Mouse (Mus musculus) common myeloid progenitor, adult 5-6 weeks (primary cell): ENCODE measurements around the gene Pafah2. TPM values are rescaled to one million over a fixed set of nuclear protein-coding genes. Genes with fewer than 3 reads are reported as not detected.

Experiments used
- ATAC-seq: replicated peaks from 2 replicates; pipeline ENCODE4 v1.8.0; 2016; ENCODE audit warnings: low read depth, mild to moderate bottlenecking, moderate TSS enrichment, inconsistent platforms; ENCODE audit not compliant: poor library complexity, severe bottlenecking
- total RNA-seq: library from RNA; stranded (forward); fragments of 200-1000, 187-1606 nt; gene quantifications from 2 replicates; pipeline ENCODE4 v1.2.3, GENCODE M21; 2017

The Pafah2 gene
- total RNA-seq, 1 experiment from 2014 or later = 16.4 TPM

DNA sequence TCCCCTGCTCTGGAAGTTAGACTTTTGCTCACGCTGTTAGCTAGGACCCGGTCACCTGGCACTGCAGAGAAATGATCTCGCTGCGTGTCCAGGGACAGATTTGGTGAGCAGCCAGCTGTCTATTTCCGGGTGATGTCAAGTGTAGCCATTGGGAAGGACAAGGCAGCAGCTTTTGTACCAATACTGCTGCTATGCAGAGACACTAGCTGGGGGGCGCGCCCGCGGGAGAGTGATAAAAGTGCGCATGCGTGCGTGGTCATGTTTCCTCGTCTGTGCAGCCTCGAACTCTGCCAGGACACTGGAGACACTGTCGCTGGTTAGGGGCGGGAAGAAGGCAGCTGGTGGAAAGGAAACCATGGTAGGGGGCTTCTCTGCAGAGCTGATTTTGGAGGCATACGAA is 20.1 kb downstream of the Pafah2 start:
- no peak for ATAC-seq

DNA sequence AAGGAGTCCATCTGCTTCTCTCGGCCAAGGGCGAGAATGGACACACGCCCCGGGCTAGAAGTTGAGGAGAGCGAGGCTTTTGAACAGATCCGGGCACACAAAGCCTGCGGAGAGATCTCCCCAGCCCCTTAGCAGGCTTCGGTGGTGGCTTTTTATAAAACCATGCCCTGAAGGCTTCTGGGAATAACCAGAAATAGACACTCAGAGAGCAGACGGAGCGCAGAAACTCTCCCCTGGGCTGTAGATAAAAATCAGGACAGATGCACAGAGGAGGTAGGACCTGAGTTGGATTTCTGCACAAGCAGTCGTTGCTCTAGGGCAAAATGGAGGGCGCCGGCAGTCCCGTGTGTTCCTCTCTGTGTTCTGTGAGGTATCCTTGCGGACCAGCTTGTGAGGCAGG is 20.5 kb downstream of the Pafah2 start:
- no peak for ATAC-seq

DNA sequence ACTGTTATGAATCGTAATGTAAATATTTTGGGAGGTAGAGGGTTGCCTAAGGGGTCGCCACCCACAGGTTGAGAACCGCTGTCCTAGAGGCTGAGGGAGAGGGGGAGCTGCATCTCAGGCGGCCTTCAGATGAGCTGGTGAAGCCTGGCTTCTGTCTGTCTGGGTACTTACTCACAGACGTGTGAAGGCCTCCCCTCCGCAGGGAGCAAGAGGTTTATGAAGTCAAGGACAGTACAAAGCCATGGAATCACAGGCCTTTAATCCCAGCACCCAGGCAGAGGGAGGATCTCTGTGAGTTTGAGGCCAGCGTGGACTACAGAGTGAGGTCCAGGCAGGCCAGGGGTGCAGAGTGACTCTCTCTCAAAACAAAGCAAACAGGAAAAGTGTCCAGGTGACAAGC is 21.0 kb downstream of the Pafah2 start:
- ATAC-seq = no peak

DNA sequence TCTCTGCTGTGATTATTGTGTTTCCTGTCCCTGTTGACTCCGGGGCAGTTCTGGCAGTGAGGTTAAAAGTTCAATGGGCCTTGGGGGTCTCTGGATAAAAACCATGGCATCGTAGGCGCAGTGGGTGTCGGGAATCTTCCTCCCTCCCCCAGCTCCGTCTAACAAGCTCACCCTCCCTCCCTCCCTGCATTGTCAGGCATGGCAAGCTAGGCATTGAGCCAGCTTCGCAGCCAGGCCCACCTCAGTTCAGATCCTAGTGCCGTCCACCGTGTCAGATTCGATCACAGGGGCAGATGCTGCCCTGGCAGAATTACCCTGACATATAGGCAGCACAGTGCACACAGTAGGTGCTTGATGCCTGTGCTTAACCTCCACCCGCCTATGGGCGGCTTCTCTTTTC is 25.9 kb downstream of the Pafah2 start:
- ATAC-seq = no peak

DNA sequence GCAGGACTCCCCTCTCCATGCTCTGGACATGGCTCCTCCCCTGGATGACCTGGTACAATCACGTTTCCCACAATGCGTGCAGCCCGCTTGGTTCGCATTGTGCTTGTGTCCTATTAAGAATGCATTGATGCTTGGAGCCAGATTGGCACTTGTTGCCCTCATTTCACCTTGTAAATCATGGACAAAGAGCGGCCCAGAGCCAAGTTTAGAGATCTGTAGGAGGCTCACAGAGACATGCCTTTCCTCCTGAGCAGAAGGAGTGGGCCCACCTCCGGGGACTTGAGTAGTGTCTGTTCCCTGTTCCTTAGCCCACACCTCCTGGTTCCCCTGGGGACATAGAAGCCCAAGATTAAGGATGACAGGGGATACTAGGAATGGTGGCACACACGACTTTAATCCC is 27.8 kb downstream of the Pafah2 start:
- no peak for ATAC-seq

DNA sequence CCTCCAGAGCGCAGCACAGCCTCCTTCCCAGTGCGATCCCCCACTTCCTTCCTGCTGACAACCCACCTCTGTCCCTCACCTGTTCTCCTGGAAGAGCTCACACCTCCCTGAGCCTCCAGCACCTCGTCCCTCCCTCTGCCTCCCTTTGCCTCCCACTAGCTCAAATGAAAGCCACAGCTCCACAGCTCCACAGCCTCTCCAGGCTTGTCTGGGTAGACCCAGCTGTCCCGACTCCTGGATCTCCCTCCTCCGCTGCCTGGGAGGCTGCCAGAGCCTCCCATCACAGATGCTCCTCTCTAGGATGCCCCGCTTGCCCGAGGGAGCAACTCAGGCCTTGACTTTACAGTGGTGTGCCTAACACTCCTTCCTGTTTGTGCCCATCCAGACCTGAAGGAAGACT is 29.0 kb downstream of the Pafah2 start:
- ATAC-seq = no peak

DNA sequence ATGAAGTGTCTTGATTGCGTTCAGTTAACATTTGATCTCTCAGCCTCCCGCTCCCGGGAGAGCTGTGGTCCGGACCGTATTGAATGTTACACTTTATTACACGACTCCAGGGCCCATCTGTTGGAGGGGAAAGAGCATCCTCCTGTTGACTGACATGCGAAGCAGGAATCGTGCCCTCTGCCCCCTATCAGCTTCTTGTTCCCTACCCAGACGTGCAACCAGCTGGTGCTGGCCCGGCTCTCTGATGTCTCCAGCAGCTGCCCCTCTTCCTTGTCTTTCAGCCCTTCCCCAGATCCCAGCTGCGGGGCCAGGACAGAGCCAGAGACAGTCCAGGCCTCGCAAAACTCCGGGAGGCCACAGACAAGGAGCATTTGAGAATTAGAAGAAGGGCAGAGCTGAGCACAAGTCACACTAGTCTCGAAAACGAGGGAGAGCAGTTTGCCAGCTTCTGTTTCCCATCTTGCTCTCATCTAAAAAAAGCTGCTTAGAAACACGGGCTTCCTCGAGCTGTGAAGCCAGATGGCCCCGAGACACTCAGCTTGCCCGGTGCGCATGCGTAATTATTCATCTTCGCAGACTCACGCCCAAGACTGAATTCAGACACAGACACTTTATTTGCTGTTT is 34.4 kb downstream of the Pafah2 start:
- ATAC-seq = no peak

DNA sequence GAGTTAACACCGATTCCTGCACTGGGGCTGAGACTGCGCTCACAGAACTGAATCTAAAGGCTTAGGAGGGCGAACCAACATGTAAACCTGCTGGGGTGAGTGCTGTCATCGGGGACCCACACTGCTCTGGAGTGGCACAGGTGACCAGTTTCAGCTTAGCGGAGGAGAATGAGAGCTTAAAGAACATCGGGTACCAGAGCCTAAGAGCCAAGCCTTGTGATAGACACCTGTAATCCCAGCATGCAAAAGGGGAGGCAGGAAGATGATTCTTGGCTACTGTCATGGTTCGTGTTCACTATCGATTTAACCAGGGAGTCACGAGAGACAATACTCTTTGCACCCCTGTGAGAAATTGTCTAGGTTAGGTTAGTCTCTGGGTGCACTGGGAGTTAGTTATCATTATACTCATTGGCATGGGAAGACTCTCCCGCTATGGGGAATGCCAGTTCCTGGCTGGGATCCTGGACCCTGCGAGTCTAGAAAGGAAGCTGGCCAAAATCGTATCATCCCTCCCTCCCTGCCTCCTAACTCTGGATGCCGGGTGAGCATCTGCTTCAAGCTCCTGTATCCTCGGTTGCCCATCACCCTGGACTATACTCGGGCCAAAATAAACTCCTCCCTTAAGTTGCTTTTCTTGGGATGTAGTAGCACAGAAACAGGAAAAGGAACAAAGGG is 36.7 kb downstream of the Pafah2 start:
- ATAC-seq = no peak

DNA sequence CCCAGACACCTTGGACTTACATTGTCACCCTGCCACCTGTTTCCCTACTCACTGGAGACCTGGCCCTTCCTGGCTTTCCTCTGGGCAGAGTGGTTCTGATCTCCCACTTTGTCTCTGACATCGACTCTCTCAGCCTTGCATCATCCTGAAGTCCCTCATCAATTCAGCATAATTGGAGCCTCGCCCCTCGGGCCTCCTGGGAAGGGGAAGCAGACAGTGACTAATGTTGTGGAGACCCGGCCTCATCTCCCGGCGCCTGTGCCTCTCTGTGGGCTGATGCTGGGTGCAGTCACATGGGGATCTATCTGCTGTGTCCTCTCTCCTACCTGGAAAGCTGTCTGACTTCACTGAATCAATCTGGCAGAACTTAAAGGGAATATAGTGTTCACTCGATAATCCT is 40.1 kb downstream of the Pafah2 start:
- ATAC-seq = no peak

DNA sequence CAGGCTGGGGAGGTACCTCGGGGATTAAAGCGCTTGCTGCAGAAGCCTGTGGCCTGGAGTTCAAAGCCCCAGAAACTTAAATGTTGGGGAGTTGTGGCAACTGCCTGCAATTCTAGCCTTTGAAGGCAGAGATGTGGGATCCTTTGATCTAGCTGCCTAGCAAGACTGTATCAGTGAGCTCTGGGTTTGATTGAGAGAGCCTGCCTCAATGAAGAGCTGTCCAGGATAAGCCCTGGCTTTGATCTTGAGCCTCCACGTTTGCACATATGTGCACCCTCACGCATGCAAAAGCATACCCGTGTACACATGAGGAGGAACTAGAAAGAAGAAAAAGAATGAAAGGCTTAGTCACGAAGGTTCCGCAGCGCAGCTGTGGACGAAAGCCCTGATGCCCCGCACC is 40.5 kb downstream of the Pafah2 start:
- no peak for ATAC-seq

DNA sequence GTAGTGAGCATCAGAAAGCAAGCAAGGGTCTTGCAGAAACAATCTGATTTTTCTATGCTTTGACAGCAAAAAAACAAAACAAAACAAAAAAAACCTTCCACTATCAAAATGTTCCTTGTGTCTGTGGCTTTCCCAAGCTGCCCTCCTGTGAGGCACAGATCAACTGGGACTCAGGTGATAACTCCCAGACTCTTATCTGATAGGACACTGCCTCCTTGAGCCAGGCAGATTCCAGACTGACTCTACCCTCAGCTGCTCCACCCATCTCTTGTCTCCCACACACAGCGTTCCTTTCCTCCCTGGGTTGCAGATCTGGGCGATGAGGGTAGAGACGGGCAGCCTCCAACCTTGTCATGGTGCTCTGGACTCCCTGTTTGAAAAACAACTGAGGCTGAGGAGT is 43.0 kb downstream of the Pafah2 start:
- peak; percentile 36; the same call in 1 of the 2 replicates for ATAC-seq

DNA sequence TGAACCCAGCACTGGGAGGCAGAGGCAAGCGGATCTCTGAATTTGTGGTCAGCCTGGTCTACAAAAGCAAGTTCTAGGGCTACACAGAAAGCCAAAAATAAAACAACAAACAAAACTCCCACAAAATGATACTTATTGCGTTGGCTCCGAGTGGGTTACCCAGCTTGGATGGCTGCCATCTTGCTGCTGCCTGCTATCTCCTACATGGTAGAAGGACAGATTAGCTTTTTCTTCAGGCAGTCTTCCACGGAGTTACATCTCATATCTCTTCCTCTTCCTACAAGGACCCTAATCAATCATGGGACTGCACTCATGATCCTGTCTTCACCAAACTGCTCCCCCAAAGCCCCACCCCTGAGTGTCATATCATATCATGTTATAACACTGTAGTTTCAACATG is 43.8 kb downstream of the Pafah2 start:
- ATAC-seq = no peak

DNA sequence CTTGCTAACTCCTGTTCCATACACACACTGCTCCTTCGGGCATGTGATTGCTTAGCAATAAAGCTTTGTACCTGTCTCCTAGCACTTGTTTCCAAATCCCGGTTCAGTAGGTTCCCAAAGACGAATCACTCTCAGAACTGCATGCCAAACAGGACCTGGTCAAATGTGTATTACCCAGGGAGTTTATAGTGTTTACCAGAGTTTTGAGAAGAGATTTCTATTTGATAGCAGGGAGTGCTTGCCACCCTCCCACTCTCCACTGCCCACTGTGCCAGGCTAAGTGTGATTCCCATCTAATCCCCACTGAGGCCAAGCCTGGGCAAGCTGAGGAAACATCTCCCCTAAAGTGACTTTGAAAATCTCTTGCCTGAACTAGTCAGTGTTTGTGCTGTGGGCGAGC is 46.1 kb downstream of the Pafah2 start:
- no peak for ATAC-seq

DNA sequence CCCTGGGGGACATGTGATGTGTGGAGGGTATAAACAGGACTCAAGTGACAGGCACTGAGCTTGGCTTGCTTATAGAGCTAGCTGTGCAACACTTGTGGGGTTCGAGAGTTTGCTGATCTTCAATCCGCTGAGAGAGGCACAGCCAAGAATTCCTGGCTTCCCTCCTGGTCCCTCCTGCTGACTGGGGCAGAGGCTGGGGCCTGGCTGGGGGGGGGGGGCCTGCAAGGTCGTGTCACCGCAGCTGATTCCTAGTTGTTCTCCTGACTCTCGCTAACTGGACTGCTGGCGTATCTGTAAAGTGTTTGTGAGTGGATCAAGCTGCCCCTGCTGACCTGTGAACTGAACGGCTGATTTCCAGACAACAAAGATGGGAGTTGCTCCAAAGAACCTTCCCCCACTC is 47.5 kb downstream of the Pafah2 start:
- ATAC-seq = no peak

DNA sequence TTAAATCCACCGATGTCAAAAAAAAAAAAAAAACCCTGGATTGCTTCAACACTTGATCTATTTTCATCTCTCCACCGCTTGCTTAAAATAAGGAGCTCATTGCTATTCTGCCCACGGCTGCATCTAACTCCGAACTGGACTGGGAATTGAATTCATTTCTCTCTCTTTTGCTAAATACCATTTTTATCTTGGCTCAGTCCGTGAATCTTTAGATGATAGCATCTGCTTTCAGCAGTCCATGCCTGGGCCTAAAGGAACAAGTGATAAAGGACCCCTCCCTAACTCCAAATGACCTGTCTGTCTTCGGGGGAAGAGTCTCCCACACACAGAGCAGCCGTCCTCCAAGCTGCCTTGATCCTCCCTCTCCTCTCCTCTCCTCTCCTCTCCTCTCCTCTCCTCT is 48.8 kb downstream of the Pafah2 start:
- ATAC-seq = no peak

DNA sequence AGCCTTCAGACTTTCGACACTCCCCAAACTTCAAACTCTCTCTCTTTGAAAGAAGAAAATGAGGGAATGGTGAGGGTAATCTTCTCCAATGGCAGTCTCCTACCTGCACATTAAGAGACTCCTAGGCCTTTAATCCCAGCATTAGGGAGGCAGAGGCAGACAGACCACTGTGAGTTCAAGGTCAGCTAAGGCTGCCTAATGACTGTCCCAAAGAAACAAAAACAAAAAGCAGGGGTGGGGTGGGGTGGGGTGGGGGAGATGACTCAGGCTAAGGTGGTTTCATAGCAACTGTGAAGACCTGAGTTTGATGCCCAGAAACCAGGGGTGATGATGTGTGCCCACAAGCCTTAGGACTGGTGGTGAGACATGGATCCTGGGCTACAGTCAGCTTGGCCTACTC is 49.4 kb downstream of the Pafah2 start:
- ATAC-seq = no peak

DNA sequence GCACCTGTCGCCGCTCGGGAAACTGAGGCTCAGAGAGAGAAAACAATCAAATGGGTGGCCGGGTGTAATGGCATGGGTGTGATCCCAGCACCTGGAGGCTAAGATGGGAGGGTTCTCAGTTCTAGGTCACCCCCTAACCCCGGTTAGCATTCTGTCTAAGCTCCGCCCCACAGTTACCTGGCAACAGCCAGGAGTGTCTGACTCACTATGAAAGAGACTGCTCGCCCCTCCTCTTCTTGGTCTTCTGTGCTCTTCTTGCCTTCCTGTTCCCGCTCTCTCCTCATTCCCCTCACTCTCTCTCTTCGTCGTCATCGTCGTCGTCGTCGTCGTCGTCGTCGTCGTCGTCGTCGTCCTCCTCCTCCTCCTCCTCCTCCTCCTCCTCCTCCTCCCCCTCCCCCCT is 51.8 kb downstream of the Pafah2 start:
- no peak for ATAC-seq

DNA sequence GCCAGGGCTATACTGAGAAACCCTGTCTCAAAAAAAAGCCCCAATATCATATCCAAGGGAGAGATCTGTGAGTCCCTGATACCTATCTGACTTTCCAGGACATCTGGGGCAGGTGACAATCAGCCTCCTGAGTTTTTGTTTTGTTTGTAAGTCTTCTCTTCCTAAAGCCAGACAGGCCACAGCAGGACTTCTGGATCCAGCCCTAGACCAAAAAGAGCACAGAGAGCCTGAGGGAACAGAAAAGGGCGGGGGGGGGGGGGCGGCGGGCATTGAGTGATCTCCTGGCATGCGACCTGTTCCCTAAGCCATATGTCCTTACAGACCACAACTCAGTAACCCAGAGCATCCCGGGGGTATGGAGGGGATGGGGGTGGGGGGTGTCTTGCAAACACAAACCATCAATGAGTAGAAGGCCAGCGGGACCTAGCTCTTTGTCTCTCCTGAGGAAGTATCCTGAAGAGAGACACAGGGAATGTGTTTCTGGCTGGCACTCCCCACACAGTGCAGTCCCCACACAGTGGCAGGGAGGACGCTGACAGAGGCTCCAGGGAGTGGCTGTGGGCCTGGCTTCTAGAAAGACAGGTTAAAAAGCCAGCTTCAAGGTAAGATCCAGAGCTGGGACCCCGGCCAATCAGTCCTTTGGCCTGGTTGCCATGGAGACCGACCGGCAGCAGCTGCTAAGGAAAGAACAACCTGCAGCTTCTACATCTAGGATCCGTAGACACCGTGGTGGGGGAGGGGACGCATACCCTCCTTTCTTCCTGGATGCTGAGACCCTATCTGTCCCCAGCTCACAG is 53.7 kb downstream of the Pafah2 start:
- ATAC-seq = no peak

DNA sequence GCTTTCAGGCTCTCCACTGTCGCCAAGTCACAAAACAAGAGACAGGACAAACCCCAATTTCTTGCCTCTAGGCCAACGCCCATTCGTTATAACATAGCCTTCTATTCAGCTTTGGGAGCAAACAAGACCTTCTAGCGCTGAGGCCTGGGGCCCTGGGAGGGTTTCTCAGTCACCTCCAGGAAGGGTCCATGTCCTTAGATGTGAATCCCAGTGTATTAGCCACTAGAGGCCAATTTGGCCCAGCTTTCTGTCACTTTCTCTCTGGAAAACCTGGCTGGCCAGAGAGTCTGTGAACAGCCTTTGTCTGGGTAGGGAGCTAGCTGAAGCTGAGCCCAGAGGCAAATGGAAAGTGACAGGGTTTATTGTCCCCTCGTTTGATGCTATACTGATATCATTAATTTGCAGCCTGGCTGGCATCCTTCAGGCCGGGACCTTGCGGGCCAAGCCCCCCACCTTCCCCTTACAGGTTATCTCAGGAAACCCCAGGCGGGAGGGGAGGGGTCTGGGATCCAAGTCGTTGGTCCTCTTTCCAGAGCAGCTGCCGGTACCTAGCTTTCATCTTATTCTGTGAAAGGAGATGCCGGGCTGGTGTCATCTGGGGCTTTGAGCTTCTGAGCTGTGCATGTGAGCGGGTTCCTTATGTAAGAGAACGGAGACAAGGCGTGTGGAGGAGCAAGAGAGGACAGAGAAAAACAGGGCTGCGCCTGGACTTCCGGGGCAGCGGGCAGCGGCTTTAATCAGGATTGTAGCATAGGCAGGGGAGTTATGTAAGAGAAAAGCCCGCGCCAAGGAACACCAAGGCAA is 54.5 kb downstream of the Pafah2 start:
- no peak for ATAC-seq

DNA sequence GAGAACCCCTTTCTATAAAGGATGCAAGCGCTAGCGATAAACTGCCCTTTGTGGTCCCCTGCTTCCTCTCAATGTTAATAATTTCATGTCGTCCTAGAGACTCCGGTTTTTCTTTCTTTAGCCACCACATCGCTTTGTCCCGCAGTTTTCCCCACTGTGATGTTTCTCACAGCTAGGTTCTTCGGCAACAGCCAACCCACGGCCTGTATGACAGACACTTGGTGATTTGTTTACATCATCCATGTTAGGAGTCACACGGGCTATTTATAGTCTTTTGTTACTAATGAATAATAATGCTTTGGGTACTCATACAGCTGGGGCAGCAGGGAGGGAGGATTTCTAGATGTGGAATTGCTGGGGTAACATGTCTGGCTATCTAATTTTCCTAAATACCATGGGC is 55.4 kb downstream of the Pafah2 start:
- ATAC-seq = no peak
